Mouse (Mus musculus) hindbrain, embryonic 12.5 days (tissue): ENCODE measurements around the gene Pde2a. TPM values are rescaled to one million over a fixed set of nuclear protein-coding genes. Genes with fewer than 3 reads are reported as not detected.
A peak's percentile ranks its signal among the peaks of the same experiment; 100 is the strongest.
"Not testable (repeated sequence)": the region's sequence is repeated elsewhere in the genome, so short reads cannot be mapped to it uniquely, and the experiment has no call there.

Experiments used
- ATAC-seq: fragments of 200-750 bp; cut with Nextera tagmentation; 2 replicates; pipeline ENCODE4 v1.8.0; 2017; ENCODE audit warnings: moderate TSS enrichment; ENCODE audit not compliant: low FRiP score
- H3K27ac ChIP-seq: fragments of 300-500 bp; sonication (generic); 2 replicates; pipeline ENCODE4 v1.5.1; 2016; ENCODE audit warnings: mild to moderate bottlenecking
- H3K27me3 ChIP-seq: fragments of 300-500 bp; sonication (generic); 2 replicates; pipeline ENCODE4 v1.6.1; 2016; ENCODE audit warnings: mild to moderate bottlenecking
- H3K36me3 ChIP-seq: fragments of 300-500 bp; sonication (generic); 2 replicates; pipeline ENCODE4 v1.6.1; 2016; ENCODE audit warnings: mild to moderate bottlenecking
- H3K4me1 ChIP-seq: fragments of 300-500 bp; sonication (generic); 2 replicates; pipeline ENCODE4 v1.6.1; 2016
- H3K4me2 ChIP-seq: fragments of 300-500 bp; sonication (generic); replicated peaks from 2 replicates; pipeline ENCODE4 v1.6.1; 2016; ENCODE audit warnings: mild to moderate bottlenecking
- H3K4me3 ChIP-seq: fragments of 300-500 bp; sonication (generic); 2 replicates; pipeline ENCODE4 v1.5.1; 2016; ENCODE audit warnings: mild to moderate bottlenecking
- H3K9ac ChIP-seq: fragments of 300-500 bp; sonication (generic); 2 replicates; pipeline ENCODE4 v1.6.1; 2016; ENCODE audit warnings: mild to moderate bottlenecking, moderate library complexity
- H3K9me3 ChIP-seq: fragments of 300-500 bp; sonication (generic); replicated peaks from 2 replicates; pipeline ENCODE4 v1.6.1; 2016; ENCODE audit warnings: mild to moderate bottlenecking
- WGBS: fragments of 180-500 bp; shearing (Covaris S2); methylation state at CpG from one replicate; pipeline ENCODE4 v1.1.7; 2016; 5-methylcytosine and 5-hydroxymethylcytosine counted together
- polyA plus RNA-seq: library from polyadenylated mRNA; unstranded; fragments of >200 nt; fragmentation: Nextera tagmentation; extraction: Ambion mirVana; gene quantifications from 2 replicates; pipeline ENCODE4 v1.2.1, GENCODE M21; 2016

Pde2a gene
- polyA plus RNA-seq, 1 experiment from 2014 or later, result 26.9 TPM

- Histone ChIP-seq H3K4me2 (no peak overlapping the region), H3K4me1 (peaks cover 2% of the 10 kb centered on the region; the same call in 1 of the 2 replicates), H3K27ac (no peak overlapping the region), H3K9me3 (no peaks in the 10 kb centered on the region), H3K36me3 (no peaks in the 10 kb centered on the region), H3K27me3 (no peaks in the 10 kb centered on the region), H3K4me3 (no peak overlapping the region), H3K9ac (no peak overlapping the region)
- no peak for ATAC-seq
- WGBS, result 48% methylated on average over 9 of the region's 9 CpGs
Measured at GRCm38 (mm10) chr7:101539774-101540173, 118.3 kb downstream of the Pde2a start.

GRCm38 (mm10) chr7:101540684-101541083, 119.2 kb downstream of the Pde2a start:
- Histone ChIP-seq H3K4me3 (no peak overlapping the region), H3K27me3 (no peaks in the 10 kb centered on the region), H3K9ac (no peak overlapping the region), H3K9me3 (no peaks in the 10 kb centered on the region), H3K4me2 (no peak overlapping the region), H3K27ac (no peak overlapping the region), H3K36me3 (no peaks in the 10 kb centered on the region), H3K4me1 (no peaks in the 10 kb centered on the region)
- no peak for ATAC-seq
- WGBS, result 77% methylated on average over 5 of the region's 5 CpGs

- 0 out of 2 replicates have a peak, but pooled peaks have one; percentile 48 for ATAC-seq
- 5% methylated on average over 11 of the region's 11 CpGs for WGBS
Measured at GRCm38 (mm10) chr7:101541132-101541531, 119.6 kb downstream of the Pde2a start.

GRCm38 (mm10) chr7:101541734-101542133, 120.2 kb downstream of the Pde2a start:
- no peak overlapping the region for H3K4me3 ChIP-seq
- no peaks in the 10 kb centered on the region for H3K4me1 ChIP-seq
- WGBS, result 74% methylated on average over 10 of the region's 10 CpGs
- no peaks in the 10 kb centered on the region for H3K27me3 ChIP-seq
- H3K27ac ChIP-seq, result no peak overlapping the region
- ATAC-seq, result no peak
- no peak overlapping the region for H3K9ac ChIP-seq
- H3K4me2 ChIP-seq, result no peak overlapping the region
- no peaks in the 10 kb centered on the region for H3K36me3 ChIP-seq
- H3K9me3 ChIP-seq, result no peaks in the 10 kb centered on the region

More at GRCm38 (mm10) chr7:101541132-101541531, 119.6 kb downstream of the Pde2a start:
- H3K9ac ChIP-seq, result no peak overlapping the region
- H3K27ac ChIP-seq, result no peak overlapping the region
- no peaks in the 10 kb centered on the region for H3K27me3 ChIP-seq
- no peak overlapping the region for H3K4me3 ChIP-seq
- no peaks in the 10 kb centered on the region for H3K9me3 ChIP-seq
- H3K36me3 ChIP-seq, result no peaks in the 10 kb centered on the region
- no peak overlapping the region for H3K4me2 ChIP-seq
- H3K4me1 ChIP-seq, result no peaks in the 10 kb centered on the region

GRCm38 (mm10) chr7:101547651-101548050, 126.2 kb downstream of the Pde2a start:
- Histone ChIP-seq H3K4me2 (no peak overlapping the region), H3K4me3 (no peak overlapping the region), H3K4me1 (no peaks in the 10 kb centered on the region), H3K27me3 (no peaks in the 10 kb centered on the region), H3K36me3 (no peaks in the 10 kb centered on the region), H3K9ac (no peak overlapping the region), H3K9me3 (no peaks in the 10 kb centered on the region), H3K27ac (no peak overlapping the region)
- 83% methylated on average over 3 of the region's 3 CpGs for WGBS
- no peak for ATAC-seq

- no peaks in the 10 kb centered on the region for H3K9me3 ChIP-seq
- no peaks in the 10 kb centered on the region for H3K27me3 ChIP-seq
- no peak overlapping the region for H3K4me2 ChIP-seq
- no peaks in the 10 kb centered on the region for H3K4me1 ChIP-seq
- no peaks in the 10 kb centered on the region for H3K36me3 ChIP-seq
- no peak overlapping the region for H3K27ac ChIP-seq
- ATAC-seq, result no peak
- H3K9ac ChIP-seq, result no peak overlapping the region
- 91% methylated on average over 3 of the region's 3 CpGs for WGBS
- H3K4me3 ChIP-seq, result no peak overlapping the region
Measured at GRCm38 (mm10) chr7:101549266-101549665, 127.8 kb downstream of the Pde2a start.

GRCm38 (mm10) chr7:101550686-101551485, 129.4 kb downstream of the Pde2a start:
- Histone ChIP-seq H3K4me3 (no peak overlapping the region), H3K4me2 (no peak overlapping the region), H3K9ac (no peak overlapping the region), H3K4me1 (no peaks in the 10 kb centered on the region), H3K36me3 (no peaks in the 10 kb centered on the region), H3K9me3 (no peaks in the 10 kb centered on the region), H3K27me3 (no peaks in the 10 kb centered on the region), H3K27ac (no peak overlapping the region)
- WGBS, result 67% methylated on average over 7 of the region's 7 CpGs
- no peak for ATAC-seq

GRCm38 (mm10) chr7:101551530-101551929, 130.0 kb downstream of the Pde2a start:
- Histone ChIP-seq H3K4me3 (no peak overlapping the region), H3K9me3 (no peaks in the 10 kb centered on the region), H3K36me3 (no peaks in the 10 kb centered on the region), H3K4me1 (no peaks in the 10 kb centered on the region), H3K9ac (no peak overlapping the region), H3K27ac (no peak overlapping the region), H3K4me2 (no peak overlapping the region), H3K27me3 (no peaks in the 10 kb centered on the region)
- WGBS, result 95% methylated on average over 1 of the region's 1 CpGs
- no peak for ATAC-seq

GRCm38 (mm10) chr7:101555473-101555872, 134.0 kb downstream of the Pde2a start:
- WGBS, result 93% methylated on average over 3 of the region's 3 CpGs
- not testable (repeated sequence) for H3K36me3 ChIP-seq

GRCm38 (mm10) chr7:101557391-101557790, 135.9 kb downstream of the Pde2a start:
- no peak overlapping the region for H3K9ac ChIP-seq
- no peaks in the 10 kb centered on the region for H3K36me3 ChIP-seq
- no peak overlapping the region for H3K27ac ChIP-seq
- H3K4me3 ChIP-seq, result no peak overlapping the region
- H3K4me1 ChIP-seq, result no peaks in the 10 kb centered on the region
- H3K4me2 ChIP-seq, result no peak overlapping the region
- no peaks in the 10 kb centered on the region for H3K27me3 ChIP-seq
- WGBS, result 73% methylated on average over 1 of the region's 1 CpGs
- H3K9me3 ChIP-seq, result no peaks in the 10 kb centered on the region
- ATAC-seq, result no peak

More at GRCm38 (mm10) chr7:101555473-101555872, 134.0 kb downstream of the Pde2a start:
- not testable (repeated sequence) for H3K4me2 ChIP-seq, H3K27me3 ChIP-seq, H3K27ac ChIP-seq, ATAC-seq, H3K4me3 ChIP-seq, H3K9ac ChIP-seq, H3K4me1 ChIP-seq, H3K9me3 ChIP-seq

- H3K9me3 ChIP-seq, ATAC-seq, H3K27me3 ChIP-seq, H3K9ac ChIP-seq, H3K36me3 ChIP-seq, H3K4me3 ChIP-seq, H3K4me1 ChIP-seq, H3K4me2 ChIP-seq, H3K27ac ChIP-seq: not testable (repeated sequence)
- WGBS, result 73% methylated on average over 5 of the region's 5 CpGs
Measured at GRCm38 (mm10) chr7:101559393-101559792, 137.9 kb downstream of the Pde2a start.
